Mouse (Mus musculus): ENCODE measurements around the gene Cntnap1. TPM values are rescaled to one million over a fixed set of nuclear protein-coding genes. Genes with fewer than 3 reads are reported as not detected.

Cntnap1 gene
- total RNA-seq, 1 experiment from 2014 or later, result 13.5 TPM

DNA sequence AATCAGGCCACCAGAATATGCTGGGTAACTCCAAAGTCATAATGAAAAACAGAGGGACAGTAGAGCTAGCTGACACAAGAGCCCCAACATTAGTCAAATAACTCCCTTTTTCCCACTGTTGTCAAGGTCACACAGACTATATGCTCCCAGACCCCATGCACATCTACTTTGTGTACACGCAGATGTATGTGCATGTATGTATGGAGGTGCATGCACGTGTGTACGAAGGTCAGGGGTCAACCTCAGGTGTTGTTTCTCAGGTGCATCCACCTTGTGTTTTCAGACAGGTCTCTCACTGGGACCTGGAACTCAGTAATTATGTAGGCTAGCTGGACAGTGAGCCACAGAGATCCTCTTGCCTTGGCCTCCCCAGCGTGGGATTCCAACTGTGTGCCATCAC lies 15.1 kb downstream of the Cntnap1 start:
- no peak for DNase-seq

GRCm38 (mm10) chr11:101186526-101187247 lies 16.4 kb downstream of the Cntnap1 start:
- peak; percentile 4 for DNase-seq

DNA sequence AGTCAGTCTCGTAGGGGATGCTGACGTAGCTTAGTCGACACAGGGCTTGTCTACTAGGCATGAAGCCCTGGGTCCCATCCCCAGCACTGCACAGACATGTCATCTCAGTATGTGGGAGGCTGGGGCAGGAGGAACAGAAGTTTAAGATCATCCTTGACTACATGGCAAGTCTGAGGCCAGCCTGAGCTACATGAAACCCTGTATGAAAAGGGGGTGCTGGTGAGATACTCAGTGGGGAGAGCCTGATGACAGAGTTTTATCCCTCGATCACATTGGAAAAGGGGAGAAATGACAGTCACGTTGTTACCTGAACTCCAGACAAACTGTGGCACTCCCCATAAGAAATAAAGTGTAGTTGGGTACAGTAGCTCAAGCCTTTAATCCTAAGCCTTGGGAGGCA lies 17.2 kb downstream of the Cntnap1 start:
- no peak for DNase-seq

- DNase-seq, result peak; percentile 65
Observed at GRCm38 (mm10) chr11:101188166-101188805, 18.0 kb downstream of the Cntnap1 start.

DNA sequence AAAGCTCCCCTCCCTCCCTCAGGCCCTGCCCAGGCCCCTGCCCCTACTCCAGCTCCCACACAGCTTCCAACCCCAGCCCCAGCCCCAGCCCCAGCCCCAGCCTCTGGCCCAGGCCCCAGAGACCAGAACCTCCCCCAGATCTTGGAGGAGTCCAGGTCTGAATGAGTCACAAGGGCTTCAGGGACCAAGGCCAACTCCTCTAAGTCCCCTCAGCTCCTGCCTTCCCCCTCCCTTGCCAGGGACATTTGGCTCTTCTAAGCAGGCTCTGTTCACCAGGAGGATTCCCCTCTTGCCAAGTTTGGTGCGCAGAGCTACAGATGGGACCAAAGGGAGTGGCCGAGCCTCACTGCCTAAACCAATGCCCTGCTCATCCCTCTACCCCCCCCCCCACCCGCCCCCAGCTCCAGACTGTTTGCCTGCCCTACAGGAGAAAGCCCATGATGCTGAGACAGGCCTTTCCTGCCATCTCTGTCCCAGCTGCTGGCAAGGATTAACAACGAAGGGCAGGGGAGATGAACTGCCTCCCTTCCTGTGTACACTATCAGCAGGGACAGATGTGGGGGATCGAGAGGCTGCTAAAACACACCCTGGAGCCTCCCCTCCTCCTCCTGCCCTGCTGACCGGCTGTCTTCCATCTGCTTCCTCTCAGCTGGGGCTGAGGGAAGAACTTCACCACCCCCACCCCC lies 19.3 kb downstream of the Cntnap1 start:
- DNase-seq, result peak; percentile 85

DNA sequence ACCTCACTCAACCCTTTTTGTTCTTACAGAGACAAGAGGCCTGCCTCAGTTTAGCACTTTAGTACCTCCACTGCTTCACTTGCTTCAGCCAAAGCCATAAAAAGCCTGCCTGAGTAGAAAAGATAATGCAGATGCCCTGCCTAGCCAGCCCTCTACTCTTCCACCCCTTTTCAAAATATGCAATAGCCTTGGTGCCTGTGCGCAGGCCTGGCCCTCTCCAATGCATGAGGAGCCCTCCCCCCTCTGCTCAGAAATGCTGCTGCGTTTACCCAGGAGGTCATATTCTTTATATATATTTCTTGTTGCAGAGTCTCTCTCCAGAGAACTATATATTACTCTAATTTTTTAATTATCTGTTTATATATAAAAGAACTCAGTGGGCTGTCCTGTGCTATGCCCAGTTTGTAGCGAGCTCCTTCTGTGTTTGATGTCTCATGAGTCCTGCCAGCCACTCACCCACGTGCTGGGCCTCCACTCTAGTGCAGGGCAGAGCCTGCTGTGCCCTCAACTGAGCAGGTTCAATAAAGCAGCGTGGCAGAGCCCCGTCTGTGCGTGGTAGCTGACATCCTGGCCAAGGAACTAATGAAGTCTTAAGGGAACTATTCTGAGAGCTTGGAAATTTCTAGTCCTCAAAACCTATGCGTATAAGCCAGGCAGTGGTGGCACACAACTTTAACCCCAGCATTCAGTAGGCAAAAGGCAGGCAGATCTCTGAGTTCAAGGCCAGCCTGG lies 20.0 kb downstream of the Cntnap1 start:
- no peak for DNase-seq

GRCm38 (mm10) chr11:101190913-101191907 lies 20.9 kb downstream of the Cntnap1 start:
- no peak for DNase-seq

GRCm38 (mm10) chr11:101191919-101192470 lies 21.7 kb downstream of the Cntnap1 start:
- no peak for DNase-seq

- no peak for DNase-seq
Observed at GRCm38 (mm10) chr11:101192646-101193045, 22.3 kb downstream of the Cntnap1 start.

GRCm38 (mm10) chr11:101193076-101193475 lies 22.8 kb downstream of the Cntnap1 start:
- no peak for DNase-seq

DNA sequence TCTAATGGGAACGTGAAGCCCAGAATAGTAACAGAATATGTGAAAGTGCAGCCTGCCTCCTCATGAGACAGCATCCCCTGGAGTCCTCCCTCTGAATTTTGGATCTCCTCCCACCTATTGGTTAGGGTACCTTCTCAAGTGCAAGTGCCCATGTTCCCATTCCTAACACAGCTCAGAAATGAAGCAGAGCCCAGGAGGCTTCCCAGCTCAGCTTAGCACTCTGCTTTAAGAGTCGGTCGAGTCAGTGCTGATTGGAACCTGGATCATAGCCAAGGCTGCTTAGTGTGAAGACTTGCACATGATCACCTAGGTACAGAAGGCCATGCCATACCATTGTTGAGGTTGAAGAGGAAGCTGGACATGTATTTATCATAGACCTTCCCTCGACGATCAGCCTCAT lies 23.8 kb downstream of the Cntnap1 start:
- DNase-seq, result no peak

DNA sequence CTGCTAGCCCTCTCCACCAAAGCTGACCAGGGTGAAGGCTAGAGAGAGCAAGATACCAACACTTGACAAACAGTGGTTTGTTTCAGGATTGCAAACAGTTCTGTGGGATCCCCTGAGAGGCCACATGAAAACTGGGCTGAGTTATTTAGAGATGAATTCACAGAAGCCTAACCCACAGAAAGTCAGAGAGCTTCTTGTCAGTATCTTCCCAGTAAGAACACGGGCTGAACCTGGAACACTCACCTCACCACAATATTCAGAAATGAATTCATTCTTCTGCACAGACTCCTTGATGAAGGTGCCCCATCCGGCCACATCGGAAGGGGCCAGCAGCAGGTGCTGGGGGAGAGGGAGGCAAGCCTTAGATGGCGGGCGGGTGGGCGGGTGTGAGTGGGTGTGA lies 24.3 kb downstream of the Cntnap1 start:
- no peak for DNase-seq

GRCm38 (mm10) chr11:101195101-101195500 lies 24.8 kb downstream of the Cntnap1 start:
- no peak for DNase-seq

- no peak for DNase-seq
Observed at GRCm38 (mm10) chr11:101195571-101195970, 25.2 kb downstream of the Cntnap1 start.

DNA sequence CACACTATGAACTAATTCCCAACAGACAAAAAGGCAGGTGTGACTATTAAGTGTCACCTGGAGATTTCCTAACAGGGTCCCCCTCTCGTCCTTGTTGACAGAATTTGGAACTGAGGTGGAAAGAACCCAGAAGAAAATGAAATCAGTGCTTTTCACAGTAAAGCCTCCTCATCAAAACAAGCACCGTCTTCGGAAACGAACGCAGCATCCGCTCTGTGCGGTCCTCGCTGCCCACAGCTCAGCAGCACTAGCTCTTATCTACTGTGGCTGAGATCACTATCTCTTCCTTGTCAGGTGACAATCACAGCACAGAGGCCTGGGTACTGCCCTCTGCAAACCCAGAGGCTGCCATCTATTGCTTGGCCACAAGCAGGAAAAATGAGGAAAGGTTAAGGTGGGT lies 25.9 kb downstream of the Cntnap1 start:
- DNase-seq, result no peak

- DNase-seq, result no peak
Observed at GRCm38 (mm10) chr11:101199555-101199954, 29.2 kb downstream of the Cntnap1 start.

GRCm38 (mm10) chr11:101200986-101201385 lies 30.7 kb downstream of the Cntnap1 start:
- peak; percentile 66 for DNase-seq

DNA sequence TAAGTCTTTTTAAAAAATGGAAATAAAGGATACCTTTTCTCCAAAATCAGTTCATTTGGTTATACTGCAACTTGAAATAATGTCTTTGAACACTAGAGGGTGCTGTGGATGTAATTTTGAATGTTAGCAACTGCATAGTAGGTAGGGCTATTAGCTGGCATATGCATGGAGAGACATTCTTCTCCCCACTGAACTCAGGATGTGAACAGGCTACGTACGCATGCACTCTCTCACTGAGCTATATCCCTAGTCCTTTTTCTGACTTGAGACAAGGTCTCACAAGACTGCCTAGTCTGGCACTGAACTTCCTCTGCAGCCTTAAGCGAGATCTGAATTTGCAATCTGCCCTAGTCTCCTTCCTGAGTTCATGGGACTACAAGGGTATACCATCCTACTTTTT lies 41.6 kb downstream of the Cntnap1 start:
- peak; percentile 21 for DNase-seq

- DNase-seq, result no peak
Observed at GRCm38 (mm10) chr11:101216936-101217335, 46.6 kb downstream of the Cntnap1 start.

DNA sequence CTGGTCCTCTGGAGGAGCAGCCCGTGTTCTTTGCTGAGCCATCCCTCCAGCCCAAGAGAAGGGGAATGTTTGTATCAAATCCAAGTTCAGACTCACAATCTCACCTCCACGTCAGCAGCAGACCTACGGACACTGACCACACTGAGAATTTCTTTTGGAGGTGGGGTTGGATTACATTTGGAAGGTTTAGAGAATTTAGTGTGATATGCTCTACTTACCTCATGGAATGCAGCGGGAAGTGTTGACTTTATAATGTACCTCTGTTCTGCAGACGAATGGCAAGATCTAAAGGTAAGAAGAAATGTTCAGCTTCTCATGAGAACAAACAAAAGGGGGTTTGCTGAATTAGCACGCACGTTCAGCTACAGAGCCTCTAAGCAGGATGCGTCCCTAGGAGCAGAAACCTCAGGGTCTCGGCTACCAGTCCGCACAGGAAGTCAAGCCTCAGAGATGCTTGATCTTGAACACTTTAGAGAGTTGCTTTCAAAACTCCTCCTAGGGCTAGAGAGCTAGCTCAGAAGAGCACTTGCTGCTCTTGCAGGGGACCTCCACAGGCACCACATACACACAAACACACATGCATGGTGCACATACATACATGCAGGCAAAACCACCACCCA lies 48.2 kb downstream of the Cntnap1 start:
- DNase-seq, result no peak

DNA sequence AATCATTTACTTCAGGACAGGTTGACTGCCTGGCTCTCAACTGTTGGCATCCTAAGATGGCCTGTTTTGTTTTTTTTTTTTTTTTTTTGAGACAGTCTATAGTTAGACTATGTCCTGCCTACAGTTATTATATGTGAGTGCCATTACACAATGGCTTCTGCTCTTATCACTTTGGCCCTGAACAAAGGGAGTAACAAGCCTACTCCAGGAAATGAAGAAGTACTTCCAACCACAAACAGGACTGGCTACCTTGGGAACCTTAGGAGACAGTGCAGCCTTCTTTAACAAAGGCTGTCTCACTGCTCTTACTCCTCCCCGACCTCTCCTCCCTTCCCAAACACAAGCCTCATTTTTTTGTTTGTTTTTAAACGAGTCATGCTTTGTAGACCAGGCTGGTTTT lies 50.5 kb downstream of the Cntnap1 start:
- no peak for DNase-seq
